Mouse (Mus musculus): ENCODE measurements at regions not wholly inside any gene's neighbourhood (a gene's known extent, or its start where the extent isn't known, plus 50 kb on each side); places are given as distances from the start of the nearest gene placed in this dataset.
A peak's percentile ranks its signal among the peaks of the same experiment; 100 is the strongest.

DNA sequence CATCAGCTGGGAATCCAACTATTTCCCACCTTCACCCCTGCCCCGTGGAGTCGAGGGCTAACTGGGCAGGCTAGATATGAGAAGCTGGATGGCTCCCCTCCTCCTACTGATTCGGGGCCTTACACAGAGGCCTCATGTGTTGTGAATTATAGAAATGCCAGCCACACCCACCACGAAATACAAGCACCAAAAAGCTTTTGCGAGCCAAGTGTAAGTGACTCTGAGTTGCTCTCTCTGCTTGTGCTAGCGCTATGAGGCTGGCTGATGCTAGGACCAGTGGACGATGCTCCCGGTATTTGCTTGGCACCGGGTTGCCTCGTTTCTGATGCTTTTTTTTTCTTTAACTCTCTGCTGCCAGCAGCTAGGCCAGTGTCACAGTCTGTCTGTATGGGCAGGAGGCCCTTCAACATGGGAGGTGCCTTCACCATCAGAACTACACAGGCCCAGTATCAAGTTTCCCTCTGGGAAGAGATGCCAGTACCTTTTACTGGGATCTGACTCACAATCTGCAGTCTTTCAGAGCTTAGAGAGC, 369.8 kb downstream of the Cog6 start:
- ATAC-seq (replicated peaks; ENCODE audit: extremely low read depth, insufficient read depth, low FRiP score), result no peak
- Histone ChIP-seq H3K9me3 (replicated peaks; ENCODE audit: control insufficient read depth, low read length) (no peaks in the 10 kb centered on the region), H3K4me3 (ENCODE audit: low read length) (no peak overlapping the region), H3K4me1 (ENCODE audit: control insufficient read depth, insufficient read depth, low read length) (peaks cover 4% of the 10 kb centered on the region; the same call in 1 of the 2 replicates), H3K27ac (ENCODE audit: low read length) (no peak overlapping the region), H3K4me2 (ENCODE audit: low read depth, low read length) (no peak overlapping the region), H3K27me3 (ENCODE audit: control insufficient read depth, insufficient read depth, low read length) (no peaks in the 10 kb centered on the region), H3K36me3 (ENCODE audit: control insufficient read depth, insufficient read depth) (no peaks in the 10 kb centered on the region), H3K9ac (ENCODE audit: low read length) (no peak overlapping the region)
- WGBS, result 71% methylated on average over 10 of the region's 10 CpGs

DNA sequence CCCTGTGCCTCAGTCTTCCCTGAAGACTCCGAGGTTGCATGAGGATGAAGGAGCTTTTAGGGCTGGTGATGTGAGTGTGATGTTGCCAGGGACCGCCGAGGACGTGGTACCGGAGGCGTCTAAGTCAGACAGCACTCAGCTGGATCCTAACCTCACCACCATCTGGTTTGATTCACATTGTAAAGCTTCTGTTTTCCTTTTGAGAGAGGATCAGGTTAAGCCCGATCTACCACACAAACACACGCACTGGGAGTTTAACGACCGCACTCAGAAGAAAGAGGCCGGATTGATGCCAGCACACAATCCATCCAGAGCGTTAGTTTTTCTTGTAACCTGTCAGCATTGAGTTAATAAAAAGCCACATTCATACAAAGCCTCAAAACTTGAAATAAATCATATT, 371.9 kb downstream of the Cog6 start:
- H3K4me2 ChIP-seq (ENCODE audit: low read depth, low read length), result no peak overlapping the region
- no peaks in the 10 kb centered on the region for H3K27me3 ChIP-seq (ENCODE audit: control insufficient read depth, insufficient read depth, low read length)
- H3K9ac ChIP-seq (ENCODE audit: low read length), result no peak overlapping the region
- WGBS, result 74% methylated on average over 12 of the region's 12 CpGs
- no peaks in the 10 kb centered on the region for H3K9me3 ChIP-seq (replicated peaks; ENCODE audit: control insufficient read depth, low read length)
- H3K27ac ChIP-seq (ENCODE audit: low read length), result no peak overlapping the region
- H3K36me3 ChIP-seq (ENCODE audit: control insufficient read depth, insufficient read depth), result no peaks in the 10 kb centered on the region
- no peak for ATAC-seq (replicated peaks; ENCODE audit: extremely low read depth, insufficient read depth, low FRiP score)
- H3K4me3 ChIP-seq (ENCODE audit: low read length), result no peak overlapping the region
- H3K4me1 ChIP-seq (ENCODE audit: control insufficient read depth, insufficient read depth, low read length), result peaks cover 9% of the 10 kb centered on the region; the same call in 1 of the 2 replicates

DNA sequence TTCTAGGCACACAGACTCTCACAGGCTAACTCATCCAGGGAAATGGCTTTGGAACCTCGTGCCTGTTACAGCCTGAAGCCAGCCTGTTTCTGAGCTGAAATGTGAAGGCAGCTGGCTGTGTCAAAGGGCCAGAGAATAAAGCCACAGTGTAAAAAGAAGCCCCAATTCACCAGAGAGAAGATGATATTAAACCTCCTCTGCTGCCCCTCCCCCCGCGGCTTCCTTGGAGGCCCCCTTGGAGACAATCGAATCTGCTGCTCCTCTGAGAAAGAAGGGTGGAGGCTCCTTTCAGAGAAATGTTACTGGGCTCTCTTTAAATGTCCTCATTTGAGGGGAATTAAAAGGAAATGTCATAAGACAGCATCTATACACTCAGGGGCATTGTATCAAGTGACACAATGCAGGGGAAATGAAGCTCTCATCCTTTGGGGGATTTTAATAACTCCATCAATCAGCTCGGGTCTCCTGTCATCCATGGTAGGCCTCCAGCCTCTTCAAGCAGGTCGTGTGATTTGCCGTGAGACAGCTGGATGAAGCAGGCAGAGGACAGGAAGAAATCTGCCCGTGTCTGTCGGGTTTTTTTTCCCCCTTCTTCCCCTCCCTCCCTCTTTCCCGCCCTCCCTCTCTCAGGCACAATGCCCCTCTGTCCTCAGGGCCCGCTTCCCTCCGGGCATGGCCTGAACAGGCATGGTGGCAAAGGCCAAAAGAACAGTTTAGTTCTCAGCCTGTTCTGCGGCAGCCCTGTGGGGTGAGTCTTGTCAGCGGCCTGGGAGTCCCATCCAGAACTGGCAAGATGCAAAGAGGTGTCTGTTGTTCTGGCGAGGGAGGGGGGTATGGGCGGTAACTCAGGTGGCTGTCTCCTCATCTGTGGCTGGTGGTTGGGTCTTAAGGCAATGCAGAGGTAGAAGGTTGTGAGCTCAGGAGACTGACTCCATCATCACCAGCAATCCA, 372.6 kb downstream of the Cog6 start:
- H3K27ac ChIP-seq (ENCODE audit: low read length), result no peak overlapping the region; the same call in 1 of the 2 replicates

DNA sequence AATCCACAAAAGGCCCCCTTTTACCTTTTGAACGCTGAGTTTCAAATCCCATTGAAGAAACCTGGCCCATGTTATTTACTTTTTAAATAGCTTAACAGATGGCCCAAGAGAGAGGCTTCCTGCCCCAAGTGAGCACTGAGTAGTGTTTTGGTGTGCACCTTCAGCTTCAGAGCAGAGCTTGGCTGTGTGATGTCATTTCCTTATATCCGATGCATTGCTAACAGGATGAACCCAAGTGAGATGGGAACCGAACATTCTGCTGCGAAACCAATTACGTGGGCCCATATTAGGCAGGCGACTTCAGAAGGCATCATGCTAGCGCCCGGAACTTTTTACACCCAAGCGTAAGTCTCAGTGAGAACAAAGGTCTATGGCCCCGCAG, 373.2 kb downstream of the Cog6 start:
- peak overlapping the region; percentile 27; the same call in 1 of the 2 replicates for H3K27ac ChIP-seq (ENCODE audit: low read length)
- H3K4me1 ChIP-seq (ENCODE audit: control insufficient read depth, insufficient read depth, low read length), result peaks cover 9% of the 10 kb centered on the region; the same call in 1 of the 2 replicates
- H3K36me3 ChIP-seq (ENCODE audit: control insufficient read depth, insufficient read depth), result no peaks in the 10 kb centered on the region
- H3K4me3 ChIP-seq (ENCODE audit: low read length), result no peak overlapping the region
- WGBS, result 78% methylated on average over 10 of the region's 10 CpGs
- no peaks in the 10 kb centered on the region for H3K9me3 ChIP-seq (replicated peaks; ENCODE audit: control insufficient read depth, low read length)
- no peak for ATAC-seq (replicated peaks; ENCODE audit: extremely low read depth, insufficient read depth, low FRiP score)
- no peak overlapping the region for H3K9ac ChIP-seq (ENCODE audit: low read length)
- no peak overlapping the region for H3K4me2 ChIP-seq (ENCODE audit: low read depth, low read length)
- H3K27me3 ChIP-seq (ENCODE audit: control insufficient read depth, insufficient read depth, low read length), result no peaks in the 10 kb centered on the region

More for the DNA sequence above, 372.6 kb downstream of the Cog6 start:
- H3K9ac ChIP-seq (ENCODE audit: low read length), result no peak overlapping the region
- no peaks in the 10 kb centered on the region for H3K27me3 ChIP-seq (ENCODE audit: control insufficient read depth, insufficient read depth, low read length)
- no peaks in the 10 kb centered on the region for H3K36me3 ChIP-seq (ENCODE audit: control insufficient read depth, insufficient read depth)
- WGBS, result 40% methylated on average over 16 of the region's 16 CpGs
- H3K4me3 ChIP-seq (ENCODE audit: low read length), result no peak overlapping the region
- no peak for ATAC-seq (replicated peaks; ENCODE audit: extremely low read depth, insufficient read depth, low FRiP score)
- H3K4me2 ChIP-seq (ENCODE audit: low read depth, low read length), result no peak overlapping the region
- H3K9me3 ChIP-seq (replicated peaks; ENCODE audit: control insufficient read depth, low read length), result no peaks in the 10 kb centered on the region
- peaks cover 9% of the 10 kb centered on the region; the same call in 1 of the 2 replicates for H3K4me1 ChIP-seq (ENCODE audit: control insufficient read depth, insufficient read depth, low read length)

DNA sequence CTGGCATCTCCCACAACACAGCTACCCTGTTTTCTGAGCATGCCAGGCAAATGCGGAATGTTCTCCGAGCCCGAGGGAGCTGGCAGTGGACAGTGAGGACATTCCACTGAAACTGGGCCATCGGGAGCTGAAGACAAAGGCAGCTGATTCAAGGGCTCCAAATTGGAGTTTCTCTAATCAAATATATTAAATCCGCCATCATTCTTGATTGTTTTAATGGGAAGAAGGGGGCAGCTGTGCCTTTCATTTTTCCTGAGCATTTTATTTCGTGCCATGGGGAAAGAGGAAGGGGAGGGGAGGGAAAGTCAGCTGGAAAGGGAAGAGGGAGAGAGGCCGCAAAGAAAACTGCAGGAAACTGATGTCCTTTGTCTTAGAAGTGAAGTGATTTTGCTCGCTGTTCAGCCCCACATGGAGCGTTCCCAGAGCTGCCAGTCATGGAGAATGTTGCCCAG, 373.9 kb downstream of the Cog6 start:
- Histone ChIP-seq H3K9me3 (replicated peaks; ENCODE audit: control insufficient read depth, low read length) (no peaks in the 10 kb centered on the region), H3K27me3 (ENCODE audit: control insufficient read depth, insufficient read depth, low read length) (no peaks in the 10 kb centered on the region), H3K4me2 (ENCODE audit: low read depth, low read length) (no peak overlapping the region), H3K27ac (ENCODE audit: low read length) (peak overlapping the region; percentile 27; the same call in 1 of the 2 replicates), H3K9ac (ENCODE audit: low read length) (no peak overlapping the region), H3K4me3 (ENCODE audit: low read length) (no peak overlapping the region), H3K4me1 (ENCODE audit: control insufficient read depth, insufficient read depth, low read length) (peaks cover 9% of the 10 kb centered on the region; the same call in 1 of the 2 replicates), H3K36me3 (ENCODE audit: control insufficient read depth, insufficient read depth) (no peaks in the 10 kb centered on the region)
- no peak for ATAC-seq (replicated peaks; ENCODE audit: extremely low read depth, insufficient read depth, low FRiP score)
- 77% methylated on average over 9 of the region's 9 CpGs for WGBS

DNA sequence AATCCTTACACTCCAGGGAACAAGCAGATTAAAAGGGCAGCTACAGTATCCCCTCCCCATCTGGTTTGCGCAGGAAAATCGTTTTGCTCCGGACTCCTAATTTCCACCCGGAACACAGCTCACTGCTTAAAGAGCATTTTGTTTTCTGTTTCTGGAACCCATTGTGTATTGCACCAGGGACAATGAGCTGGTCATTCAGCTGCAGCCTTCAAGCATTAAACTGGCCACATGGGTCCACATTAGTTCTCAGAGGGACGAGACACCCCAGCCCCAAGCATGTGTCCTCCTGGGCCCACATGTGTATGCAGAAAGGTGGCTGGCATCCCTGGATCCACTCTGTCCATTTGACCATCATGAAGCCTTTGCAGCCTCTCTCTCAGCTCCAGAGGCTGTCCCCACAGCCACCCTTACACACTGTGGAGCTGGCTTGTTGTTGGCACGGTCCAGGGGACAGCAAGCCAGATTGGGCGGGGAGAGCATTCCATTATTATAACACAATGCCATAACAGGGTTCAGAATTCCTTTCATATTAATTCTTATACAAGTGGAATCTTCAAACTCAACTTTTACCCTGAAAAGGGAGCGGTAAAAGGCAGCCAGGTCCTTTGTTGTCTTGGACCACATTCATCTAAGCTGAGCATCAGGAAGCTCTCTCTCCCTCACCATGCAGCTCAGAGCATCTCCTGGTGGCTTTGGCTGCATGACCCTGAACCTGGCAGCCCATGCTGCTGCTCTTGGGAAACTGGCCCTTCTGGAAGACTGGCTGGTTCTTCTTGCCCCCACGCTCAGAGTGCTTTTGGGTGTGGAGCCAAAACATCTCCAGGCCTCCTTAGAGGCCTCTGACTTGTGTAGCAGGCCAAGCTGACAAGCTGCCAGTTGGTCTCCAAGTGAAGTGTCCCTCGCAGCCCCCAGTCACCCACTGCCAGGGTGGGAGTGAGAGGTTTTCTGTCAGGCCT, 373.4 kb downstream of the Foxo1 start:
- Histone ChIP-seq H3K36me3 (ENCODE audit: control insufficient read depth, insufficient read depth) (no peaks in the 10 kb centered on the region), H3K9ac (ENCODE audit: low read length) (no peak overlapping the region), H3K4me1 (ENCODE audit: control insufficient read depth, insufficient read depth, low read length) (peaks cover 9% of the 10 kb centered on the region; the same call in 1 of the 2 replicates), H3K27ac (ENCODE audit: low read length) (peak overlapping the region; percentile 33), H3K27me3 (ENCODE audit: control insufficient read depth, insufficient read depth, low read length) (no peaks in the 10 kb centered on the region), H3K9me3 (replicated peaks; ENCODE audit: control insufficient read depth, low read length) (no peaks in the 10 kb centered on the region), H3K4me3 (ENCODE audit: low read length) (no peak overlapping the region), H3K4me2 (ENCODE audit: low read depth, low read length) (no peak overlapping the region)
- WGBS, result 64% methylated on average over 10 of the region's 10 CpGs
- ATAC-seq (replicated peaks; ENCODE audit: extremely low read depth, insufficient read depth, low FRiP score), result no peak

DNA sequence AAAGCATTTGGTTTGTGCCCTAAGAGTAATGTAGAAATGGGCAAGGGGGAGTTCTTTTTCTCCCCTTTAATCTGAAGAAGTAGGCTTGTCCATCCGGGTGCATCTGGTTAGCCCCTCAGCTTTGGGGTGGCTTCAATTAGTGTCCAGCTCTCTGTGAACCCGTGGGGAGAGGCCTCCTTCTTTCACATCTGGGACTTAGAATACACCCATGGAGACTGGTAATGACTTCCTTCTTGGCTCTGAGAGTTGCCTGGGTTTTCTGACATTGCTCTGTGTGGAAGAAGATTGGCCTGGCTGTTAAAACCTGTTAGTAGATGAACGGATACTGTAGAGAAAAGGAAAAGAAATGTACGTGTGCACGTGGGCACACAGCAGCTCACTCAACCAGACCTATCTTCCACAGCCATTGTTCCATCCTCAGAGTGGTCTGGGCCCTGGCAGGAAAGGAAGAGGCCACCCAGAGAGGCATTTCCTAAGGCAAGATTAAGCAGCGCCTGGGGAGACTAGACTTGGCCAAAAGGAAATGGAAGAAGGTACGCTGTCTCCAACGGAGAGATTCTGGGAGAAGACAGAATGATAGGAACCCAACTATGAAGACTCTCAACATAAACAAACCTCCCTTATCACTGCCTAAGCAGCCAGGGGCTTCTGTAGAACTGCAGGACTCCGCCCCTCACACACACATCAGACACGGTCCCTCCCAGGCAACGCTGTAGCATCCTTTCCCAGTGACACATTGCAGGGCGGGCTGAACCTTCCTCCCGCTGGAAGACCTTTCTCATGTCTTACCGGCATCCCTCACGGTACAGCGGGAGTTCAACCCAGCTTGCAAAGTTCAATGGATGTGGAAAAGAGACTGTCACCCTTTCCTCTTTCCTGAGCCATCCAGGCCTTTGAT, 372.4 kb downstream of the Foxo1 start:
- no peak overlapping the region for H3K4me3 ChIP-seq (ENCODE audit: low read length)
- no peaks in the 10 kb centered on the region for H3K36me3 ChIP-seq (ENCODE audit: control insufficient read depth, insufficient read depth)
- no peaks in the 10 kb centered on the region for H3K27me3 ChIP-seq (ENCODE audit: control insufficient read depth, insufficient read depth, low read length)
- peak; percentile 61; the same call in 1 of the 2 replicates for ATAC-seq (replicated peaks; ENCODE audit: extremely low read depth, insufficient read depth, low FRiP score)
- WGBS, result 44% methylated on average over 16 of the region's 16 CpGs
- H3K4me2 ChIP-seq (ENCODE audit: low read depth, low read length), result no peak overlapping the region
- H3K4me1 ChIP-seq (ENCODE audit: control insufficient read depth, insufficient read depth, low read length), result peaks cover 9% of the 10 kb centered on the region; the same call in 1 of the 2 replicates
- H3K9ac ChIP-seq (ENCODE audit: low read length), result no peak overlapping the region
- H3K9me3 ChIP-seq (replicated peaks; ENCODE audit: control insufficient read depth, low read length), result no peaks in the 10 kb centered on the region
- peak overlapping the region; percentile 34 for H3K27ac ChIP-seq (ENCODE audit: low read length)

DNA sequence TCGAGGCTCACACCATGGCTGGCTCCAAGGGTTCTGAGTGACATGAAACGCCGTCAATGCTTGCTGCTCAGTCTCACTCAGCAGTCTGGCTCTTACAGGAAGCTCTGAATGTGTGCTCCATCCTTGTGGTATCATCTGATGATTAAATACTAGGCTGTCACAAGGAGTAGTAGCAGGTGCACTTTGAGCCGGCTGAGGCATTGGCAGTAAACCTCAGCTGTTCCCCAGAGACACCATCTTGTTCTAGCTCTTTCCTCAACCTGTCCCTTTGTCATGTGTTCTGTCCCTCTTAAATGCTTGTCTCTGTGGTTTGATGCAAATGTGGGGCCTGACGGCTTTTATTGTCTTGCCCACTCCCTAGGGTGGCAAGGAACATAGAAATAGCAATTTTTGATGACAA, 370.7 kb downstream of the Foxo1 start:
- H3K27ac ChIP-seq (ENCODE audit: low read length), result no peak overlapping the region
- no peaks in the 10 kb centered on the region for H3K27me3 ChIP-seq (ENCODE audit: control insufficient read depth, insufficient read depth, low read length)
- ATAC-seq (replicated peaks; ENCODE audit: extremely low read depth, insufficient read depth, low FRiP score), result no peak
- H3K4me2 ChIP-seq (ENCODE audit: low read depth, low read length), result no peak overlapping the region
- no peaks in the 10 kb centered on the region for H3K36me3 ChIP-seq (ENCODE audit: control insufficient read depth, insufficient read depth)
- WGBS, result 84% methylated on average over 5 of the region's 5 CpGs
- no peak overlapping the region for H3K4me3 ChIP-seq (ENCODE audit: low read length)
- no peak overlapping the region for H3K9ac ChIP-seq (ENCODE audit: low read length)
- peaks cover 8% of the 10 kb centered on the region; the same call in 1 of the 2 replicates for H3K4me1 ChIP-seq (ENCODE audit: control insufficient read depth, insufficient read depth, low read length)
- no peaks in the 10 kb centered on the region for H3K9me3 ChIP-seq (replicated peaks; ENCODE audit: control insufficient read depth, low read length)

Data from heart, embryonic 16.5 days (tissue).